Mouse (Mus musculus): ENCODE measurements around the gene Coro2a.

DNA sequence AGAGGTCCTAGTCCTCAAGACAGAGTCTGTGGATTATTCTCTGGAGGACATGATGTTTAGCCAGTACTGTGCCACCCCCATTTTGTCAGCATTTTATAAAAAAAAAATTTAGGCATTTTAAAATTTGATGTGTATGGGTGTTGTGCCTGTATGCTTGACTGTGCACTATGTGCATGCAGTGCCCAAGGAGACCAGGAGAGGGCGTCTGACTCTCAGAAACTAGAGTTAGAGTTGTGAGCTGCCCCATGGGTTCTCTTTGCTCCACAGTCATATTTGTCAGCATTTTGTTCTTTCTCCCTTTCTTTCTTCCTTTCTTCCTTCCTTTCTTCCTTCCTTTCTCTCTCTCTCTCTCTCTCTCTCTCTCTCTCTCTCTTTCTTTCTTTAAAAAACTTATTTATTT lies 57.7 kb downstream of the Coro2a start:
- no peak for TF ChIP-seq POLR2A (IDR thresholded peaks at IDR 0.05; ENCODE audit: borderline replicate concordance, extremely low read depth, insufficient read depth, insufficient read length, poor library complexity, severe bottlenecking)
- peak; percentile 38; the same call in 1 of the 2 replicates for TF ChIP-seq CTCF (IDR thresholded peaks at IDR 0.05; ENCODE audit: borderline replicate concordance, extremely low read depth, insufficient read depth, insufficient read length)
